Mouse (Mus musculus) hindbrain, embryonic 13.5 days (tissue): ENCODE results near the gene Myo5a. TPM values are rescaled to one million over a fixed set of nuclear protein-coding genes. Genes with fewer than 3 reads are reported as not detected.

Experiments used
- ATAC-seq: fragments of 200-750 bp; cut with Nextera tagmentation; 2 replicates; pipeline ENCODE4 v1.8.0; 2017; ENCODE audit warnings: moderate TSS enrichment; ENCODE audit not compliant: low FRiP score
- H3K27ac ChIP-seq: fragments of 300-500 bp; sonication (generic); 2 replicates; pipeline ENCODE4 v1.5.1; 2015; ENCODE audit warnings: inconsistent platforms, mild to moderate bottlenecking, moderate library complexity
- H3K27me3 ChIP-seq: fragments of 300-500 bp; sonication (generic); 2 replicates; pipeline ENCODE4 v1.6.1; 2015; ENCODE audit warnings: mild to moderate bottlenecking, inconsistent platforms
- H3K36me3 ChIP-seq: fragments of 300-500 bp; sonication (generic); 2 replicates; pipeline ENCODE4 v1.6.1; 2015; ENCODE audit warnings: mild to moderate bottlenecking, inconsistent platforms
- H3K4me1 ChIP-seq: fragments of 300-500 bp; sonication (generic); replicated peaks from 2 replicates; pipeline ENCODE4 v1.6.1; 2015; ENCODE audit warnings: inconsistent platforms
- H3K4me2 ChIP-seq: fragments of 300-500 bp; sonication (generic); 2 replicates; pipeline ENCODE4 v1.6.1; 2015; ENCODE audit warnings: inconsistent platforms, mild to moderate bottlenecking, moderate library complexity
- H3K4me3 ChIP-seq: fragments of 300-500 bp; sonication (generic); 2 replicates; pipeline ENCODE4 v1.5.1; 2015; ENCODE audit warnings: mild to moderate bottlenecking, inconsistent platforms
- H3K9ac ChIP-seq: fragments of 300-500 bp; sonication (generic); 2 replicates; pipeline ENCODE4 v1.6.1; 2015; ENCODE audit warnings: mild to moderate bottlenecking, inconsistent platforms
- H3K9me3 ChIP-seq: fragments of 300-500 bp; sonication (generic); 2 replicates; pipeline ENCODE4 v1.6.1; 2016; ENCODE audit warnings: inconsistent platforms
- WGBS: fragments of 180-500 bp; shearing (Covaris S2); methylation state at CpG from one replicate; pipeline ENCODE4 v1.1.7; 2015; 5-methylcytosine and 5-hydroxymethylcytosine counted together
- polyA plus RNA-seq: library from polyadenylated mRNA; unstranded; fragments of >200 nt; fragmentation: Nextera tagmentation; extraction: Ambion mirVana; gene quantifications from 2 replicates; pipeline ENCODE4 v1.2.1, GENCODE M21; 2015

The Myo5a gene
- polyA plus RNA-seq, 1 experiment from 2014 or later: 30.0 TPM

DNA sequence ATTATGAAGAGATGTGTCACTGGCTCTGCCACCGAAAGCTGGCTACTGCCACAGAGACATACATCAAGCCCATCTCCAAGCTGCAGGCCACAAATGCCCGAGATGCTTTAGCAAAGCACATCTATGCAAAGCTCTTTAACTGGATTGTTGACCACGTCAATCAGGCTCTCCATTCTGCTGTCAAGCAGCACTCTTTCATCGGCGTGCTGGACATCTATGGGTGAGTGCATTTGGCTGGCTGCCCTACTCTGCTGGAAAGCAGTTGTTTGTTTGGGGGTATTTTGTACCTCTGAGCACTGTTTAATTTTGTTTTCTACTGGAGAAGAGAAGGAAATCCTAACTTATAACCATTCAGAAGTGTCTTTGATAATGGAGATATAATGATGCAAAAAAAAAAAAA, 76.1 kb downstream of the Myo5a start:
- no peaks in the 10 kb centered on the region for H3K27me3 ChIP-seq
- no peak overlapping the region for H3K4me3 ChIP-seq
- no peak overlapping the region for H3K4me2 ChIP-seq
- no peak for ATAC-seq
- no peak overlapping the region for H3K9ac ChIP-seq
- 49% methylated on average over 5 of the region's 5 CpGs for WGBS
- peaks cover 54% of the 10 kb centered on the region for H3K36me3 ChIP-seq
- no peak overlapping the region for H3K27ac ChIP-seq
- no peaks in the 10 kb centered on the region for H3K9me3 ChIP-seq
- H3K4me1 ChIP-seq: 0 out of 2 replicates have a peak, but pooled peaks cover 4% of the 10 kb centered on the region

DNA sequence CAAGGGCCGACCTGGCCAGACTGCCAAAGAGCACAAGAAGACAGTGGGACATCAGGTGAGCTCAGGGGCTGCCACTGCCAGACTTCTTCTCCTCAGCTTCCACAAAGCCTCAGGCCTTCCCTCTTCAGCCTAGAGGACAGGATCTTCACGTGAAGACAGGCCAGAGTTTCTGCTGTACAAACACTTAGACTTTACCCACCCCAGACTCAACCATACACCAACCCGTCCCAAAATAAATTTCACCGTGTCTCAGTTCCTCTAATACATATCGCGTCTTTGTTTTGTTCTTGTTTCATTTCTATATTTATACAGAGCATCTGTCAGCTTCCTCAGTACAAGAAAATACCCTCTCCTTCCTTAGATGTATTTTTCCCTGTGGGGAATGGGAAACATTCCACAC, 89.7 kb downstream of the Myo5a start:
- ATAC-seq: no peak
- no peaks in the 10 kb centered on the region for H3K27me3 ChIP-seq

DNA sequence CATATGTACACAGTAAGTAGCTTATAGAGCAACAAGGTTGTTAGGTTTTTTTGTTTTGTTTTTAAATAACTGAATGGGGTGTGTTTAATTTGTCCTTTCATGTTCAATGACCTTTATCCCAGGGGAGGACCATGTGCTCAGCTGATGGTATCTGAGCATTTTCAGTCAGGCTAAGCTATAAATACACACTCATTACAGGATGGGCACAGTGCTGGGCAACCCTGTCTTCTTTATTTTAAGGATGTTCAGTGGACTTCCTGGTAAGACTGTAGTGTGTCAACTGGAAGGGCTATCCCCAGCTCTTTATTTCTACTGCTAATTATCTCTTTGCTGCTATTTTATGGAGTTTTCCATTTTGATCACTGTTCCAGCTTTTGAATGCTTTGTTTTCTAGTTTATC, 92.8 kb downstream of the Myo5a start:
- H3K9ac ChIP-seq: no peak overlapping the region
- H3K27ac ChIP-seq: no peak overlapping the region

More for the DNA sequence above, 89.7 kb downstream of the Myo5a start:
- WGBS: 92% methylated on average over 6 of the region's 6 CpGs
- Histone ChIP-seq H3K4me3 (no peak overlapping the region), H3K9me3 (no peaks in the 10 kb centered on the region), H3K27ac (no peak overlapping the region), H3K9ac (no peak overlapping the region), H3K4me2 (no peak overlapping the region), H3K4me1 (no peaks in the 10 kb centered on the region), H3K36me3 (peaks cover 53% of the 10 kb centered on the region)

DNA sequence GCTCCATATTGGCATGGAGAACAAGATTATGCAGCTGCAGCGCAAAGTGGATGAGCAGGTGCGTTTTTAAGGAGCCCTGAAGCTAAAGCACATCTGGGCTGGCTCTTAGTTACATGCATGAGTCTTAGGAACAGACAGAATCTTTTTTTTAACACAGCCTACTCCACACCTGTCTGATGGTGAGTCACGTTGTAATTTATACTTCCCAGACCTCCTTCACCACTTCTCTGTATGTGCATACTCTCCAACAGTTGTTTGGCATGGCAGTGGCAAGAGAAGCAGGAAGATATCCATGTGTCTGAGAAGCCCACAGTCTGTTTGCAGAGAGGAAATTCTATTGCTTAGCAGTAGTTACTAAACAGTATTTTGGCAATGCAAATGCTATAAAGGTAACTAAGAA, 100.9 kb downstream of the Myo5a start:
- Histone ChIP-seq H3K4me3 (no peak overlapping the region), H3K4me2 (no peak overlapping the region), H3K27me3 (no peaks in the 10 kb centered on the region), H3K27ac (no peak overlapping the region), H3K9ac (no peak overlapping the region), H3K9me3 (no peaks in the 10 kb centered on the region), H3K36me3 (peaks cover 73% of the 10 kb centered on the region), H3K4me1 (no peaks in the 10 kb centered on the region)
- ATAC-seq: no peak
- WGBS: 93% methylated on average over 3 of the region's 3 CpGs

More for the DNA sequence above, 92.8 kb downstream of the Myo5a start:
- no peak overlapping the region for H3K4me3 ChIP-seq
- no peak overlapping the region for H3K4me2 ChIP-seq
- H3K4me1 ChIP-seq: no peaks in the 10 kb centered on the region
- H3K27me3 ChIP-seq: no peaks in the 10 kb centered on the region
- H3K9me3 ChIP-seq: no peaks in the 10 kb centered on the region
- ATAC-seq: no peak
- H3K36me3 ChIP-seq: peaks cover 55% of the 10 kb centered on the region

DNA sequence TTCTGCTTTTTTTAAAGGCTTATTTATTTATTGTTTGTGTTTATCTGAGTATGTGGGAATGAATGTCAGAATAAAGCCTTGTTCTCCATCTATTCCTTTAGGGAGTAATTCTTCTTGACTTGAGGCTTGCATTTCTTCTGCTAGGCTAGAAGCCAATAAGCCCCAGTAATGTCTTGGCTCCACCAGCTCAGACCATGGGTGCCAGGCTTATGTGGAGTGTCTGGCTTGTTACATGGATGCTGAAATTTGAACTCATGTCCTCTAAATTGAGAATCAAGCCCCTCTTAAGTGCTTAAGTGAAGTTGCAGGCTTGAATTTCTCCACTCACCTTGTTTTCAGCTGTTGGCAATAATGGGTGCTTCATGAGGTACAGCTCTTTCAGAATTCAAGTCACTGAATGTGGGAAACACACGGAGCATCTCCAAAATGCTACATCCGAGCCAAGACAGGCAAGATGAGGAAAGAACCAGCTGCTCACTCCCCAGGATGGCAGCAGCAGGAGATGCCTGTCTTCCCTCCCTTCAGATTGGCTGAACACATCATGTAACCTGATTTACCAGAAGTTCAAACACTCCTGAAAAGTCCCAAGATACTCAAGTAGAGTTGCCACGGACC, 116.9 kb downstream of the Myo5a start:
- Histone ChIP-seq H3K9me3 (no peaks in the 10 kb centered on the region), H3K4me3 (no peak overlapping the region), H3K36me3 (peaks cover 73% of the 10 kb centered on the region), H3K9ac (no peak overlapping the region), H3K27me3 (no peaks in the 10 kb centered on the region), H3K4me2 (no peak overlapping the region), H3K4me1 (no peaks in the 10 kb centered on the region), H3K27ac (no peak overlapping the region)
- WGBS: 89% methylated on average over 3 of the region's 3 CpGs
- no peak for ATAC-seq

DNA sequence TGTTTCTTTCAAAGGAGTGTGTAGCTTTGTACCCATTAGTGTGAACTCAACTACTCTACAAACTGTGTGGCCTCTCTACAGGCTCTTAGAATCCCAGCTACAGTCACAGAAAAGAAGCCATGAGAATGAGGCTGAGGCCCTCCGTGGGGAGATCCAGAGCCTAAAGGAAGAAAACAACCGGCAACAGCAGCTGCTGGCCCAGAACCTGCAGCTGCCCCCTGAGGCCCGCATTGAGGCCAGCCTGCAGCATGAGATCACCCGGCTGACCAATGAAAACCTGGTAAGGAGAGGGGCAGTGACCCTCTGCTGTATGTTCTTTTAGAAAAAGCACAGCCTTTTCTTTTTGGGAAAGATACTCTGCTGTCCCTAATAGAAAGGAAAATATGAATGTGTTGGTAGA, 123.0 kb downstream of the Myo5a start:
- no peaks in the 10 kb centered on the region for H3K9me3 ChIP-seq
- no peaks in the 10 kb centered on the region; the same call in 1 of the 2 replicates for H3K4me1 ChIP-seq
- no peak for ATAC-seq
- no peak overlapping the region for H3K4me3 ChIP-seq
- no peak overlapping the region for H3K9ac ChIP-seq
- WGBS: 47% methylated on average over 4 of the region's 4 CpGs
- no peak overlapping the region for H3K4me2 ChIP-seq
- H3K36me3 ChIP-seq: peaks cover 49% of the 10 kb centered on the region
- H3K27me3 ChIP-seq: no peaks in the 10 kb centered on the region
- H3K27ac ChIP-seq: peak overlapping the region; percentile 26

DNA sequence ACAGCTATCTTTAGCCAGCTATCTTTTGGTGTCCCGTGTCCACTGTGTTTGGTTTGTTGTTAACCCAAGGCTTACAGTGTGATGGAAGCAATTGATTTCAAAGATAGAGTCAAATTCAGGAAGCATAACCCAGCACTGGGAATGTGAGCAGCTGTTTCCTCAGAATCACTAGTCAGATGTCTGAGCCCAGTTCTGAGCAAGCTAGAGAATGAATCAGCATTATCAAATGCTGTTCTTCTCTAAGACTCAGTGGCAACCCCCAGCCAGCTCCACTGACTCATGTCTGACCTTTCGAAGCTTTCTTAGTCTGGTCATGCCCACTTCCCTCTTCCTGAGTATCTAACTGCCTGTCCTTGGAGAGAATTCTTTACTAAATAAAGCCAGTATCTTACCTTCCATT, 125.5 kb downstream of the Myo5a start:
- H3K4me1 ChIP-seq: no peaks in the 10 kb centered on the region; the same call in 1 of the 2 replicates
- peaks cover 44% of the 10 kb centered on the region for H3K36me3 ChIP-seq
- H3K9ac ChIP-seq: no peak overlapping the region
- H3K4me2 ChIP-seq: no peak overlapping the region
- no peaks in the 10 kb centered on the region for H3K27me3 ChIP-seq
- ATAC-seq: no peak
- H3K27ac ChIP-seq: no peak overlapping the region
- H3K9me3 ChIP-seq: no peaks in the 10 kb centered on the region
- H3K4me3 ChIP-seq: no peak overlapping the region
- 67% methylated on average over 2 of the region's 2 CpGs for WGBS

DNA sequence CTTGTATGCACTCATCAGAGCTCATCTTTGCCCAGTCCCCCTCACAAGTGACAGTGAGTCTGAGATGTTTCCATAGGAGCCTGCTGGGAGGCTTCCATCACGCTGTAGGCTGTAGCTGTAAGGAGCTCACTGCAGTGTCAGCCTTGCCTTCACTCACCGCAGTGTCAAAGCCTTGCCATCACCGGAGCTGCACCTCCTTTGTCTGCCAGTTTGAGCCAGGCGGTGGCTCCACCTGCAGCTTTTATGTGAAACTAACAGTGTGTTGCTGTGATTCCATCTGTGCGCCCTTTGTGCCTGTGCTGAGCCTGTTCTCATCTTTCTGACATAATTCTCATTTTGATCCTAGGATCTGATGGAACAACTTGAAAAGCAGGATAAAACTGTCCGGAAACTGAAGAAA, 126.5 kb downstream of the Myo5a start:
- Histone ChIP-seq H3K36me3 (peaks cover 51% of the 10 kb centered on the region), H3K4me3 (no peak overlapping the region), H3K27me3 (no peaks in the 10 kb centered on the region), H3K27ac (peak overlapping the region; percentile 60; the same call in 1 of the 2 replicates), H3K4me2 (no peak overlapping the region), H3K4me1 (no peaks in the 10 kb centered on the region; the same call in 1 of the 2 replicates), H3K9ac (no peak overlapping the region), H3K9me3 (no peaks in the 10 kb centered on the region)
- no peak for ATAC-seq
- 52% methylated on average over 6 of the region's 6 CpGs for WGBS

DNA sequence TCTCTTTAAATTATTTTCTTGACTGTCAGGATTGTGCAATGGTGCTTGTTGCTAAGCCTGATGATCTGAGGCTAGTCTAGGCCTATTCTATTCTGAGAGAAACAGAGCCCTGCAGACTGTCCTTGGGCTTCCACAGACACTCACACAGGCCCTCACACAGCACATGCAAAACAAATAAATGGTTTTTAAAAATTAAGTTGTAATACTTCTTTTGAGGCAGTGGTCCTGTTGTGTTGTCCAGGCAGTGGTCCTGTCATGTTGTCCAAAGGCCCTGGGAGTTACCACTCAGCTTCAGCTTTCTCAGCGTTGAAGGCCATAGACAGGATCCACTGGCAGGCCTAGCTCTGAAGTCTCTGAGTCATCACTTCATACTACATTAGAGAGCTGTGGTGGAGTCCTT, 130.7 kb downstream of the Myo5a start:
- WGBS: 97% methylated on average over 1 of the region's 1 CpGs
- no peak for ATAC-seq
- no peaks in the 10 kb centered on the region for H3K9me3 ChIP-seq

DNA sequence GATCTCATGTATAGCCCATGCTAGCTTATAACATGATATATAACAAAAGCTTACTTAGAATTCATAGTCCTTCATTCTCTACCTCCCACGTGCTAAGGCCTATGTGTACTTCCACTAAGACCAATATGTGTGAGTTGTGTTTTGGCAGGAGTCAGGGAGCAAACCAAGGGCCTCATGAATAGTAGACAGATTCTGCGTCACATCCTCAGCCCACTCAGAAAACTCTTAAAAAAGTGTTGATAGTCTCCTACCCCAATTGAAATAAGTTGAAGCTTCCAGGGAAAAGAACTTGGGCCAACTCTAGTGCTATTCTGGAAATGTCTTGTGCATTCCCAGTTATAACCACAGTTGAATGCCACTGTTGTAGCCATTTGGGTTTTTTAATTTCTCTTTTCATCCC, 131.2 kb downstream of the Myo5a start:
- ATAC-seq: no peak
- H3K36me3 ChIP-seq: peaks cover 68% of the 10 kb centered on the region

More for the DNA sequence above, 130.7 kb downstream of the Myo5a start:
- Histone ChIP-seq H3K4me1 (no peaks in the 10 kb centered on the region), H3K36me3 (peaks cover 68% of the 10 kb centered on the region), H3K9ac (no peak overlapping the region), H3K4me2 (no peak overlapping the region), H3K27me3 (no peaks in the 10 kb centered on the region), H3K27ac (no peak overlapping the region), H3K4me3 (no peak overlapping the region)

DNA sequence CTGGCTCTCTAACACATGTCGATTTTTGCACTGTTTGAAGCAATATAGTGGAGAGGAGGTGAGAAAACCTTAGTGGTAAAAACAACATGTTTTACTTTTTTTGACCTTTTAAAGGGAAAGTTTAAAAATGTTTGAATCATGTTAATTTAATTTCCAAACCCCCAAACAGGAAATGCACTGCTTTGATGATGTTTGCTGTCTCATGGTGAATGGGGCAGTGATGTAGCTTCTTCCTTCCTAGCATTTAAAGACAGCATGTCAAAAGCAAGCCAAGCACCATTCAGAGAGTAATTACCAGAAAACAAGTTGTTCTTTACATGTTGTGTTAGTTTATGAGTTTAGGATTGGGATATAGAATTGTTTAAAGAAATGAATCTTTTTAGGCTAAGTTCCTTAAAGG, 138.4 kb downstream of the Myo5a start:
- Histone ChIP-seq H3K27ac (no peak overlapping the region), H3K36me3 (peaks cover 62% of the 10 kb centered on the region), H3K4me1 (no peaks in the 10 kb centered on the region), H3K27me3 (no peaks in the 10 kb centered on the region), H3K9ac (no peak overlapping the region), H3K4me2 (no peak overlapping the region), H3K4me3 (no peak overlapping the region), H3K9me3 (no peaks in the 10 kb centered on the region)
- WGBS: 80% methylated on average over 1 of the region's 1 CpGs
- no peak for ATAC-seq

More for the DNA sequence above, 131.2 kb downstream of the Myo5a start:
- WGBS: 99% methylated on average over 2 of the region's 2 CpGs
- Histone ChIP-seq H3K27ac (no peak overlapping the region), H3K27me3 (no peaks in the 10 kb centered on the region), H3K9ac (no peak overlapping the region), H3K9me3 (no peaks in the 10 kb centered on the region), H3K4me1 (no peaks in the 10 kb centered on the region), H3K4me2 (no peak overlapping the region), H3K4me3 (no peak overlapping the region)

DNA sequence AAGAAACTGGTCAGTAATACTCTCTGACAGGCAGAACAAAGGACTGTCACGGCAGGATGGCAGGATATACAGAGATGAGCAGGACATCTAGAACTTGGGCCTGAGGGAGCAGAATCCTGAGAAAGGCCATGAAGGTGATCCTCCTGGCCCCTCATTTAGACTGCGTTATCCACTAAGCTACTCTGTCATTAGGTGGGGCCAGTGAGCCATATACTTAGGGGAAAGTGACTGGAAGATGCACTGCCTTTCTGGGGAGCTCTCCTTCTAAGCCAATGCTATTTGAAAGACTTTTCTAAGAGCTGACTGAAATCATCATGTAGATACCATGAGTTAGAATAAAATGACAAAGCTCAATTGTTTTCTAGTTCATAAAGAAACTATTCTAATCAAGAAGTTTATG, 139.5 kb downstream of the Myo5a start:
- Histone ChIP-seq H3K27ac (no peak overlapping the region), H3K4me2 (no peak overlapping the region), H3K36me3 (peaks cover 61% of the 10 kb centered on the region), H3K9ac (no peak overlapping the region), H3K27me3 (no peaks in the 10 kb centered on the region), H3K4me1 (no peaks in the 10 kb centered on the region), H3K9me3 (no peaks in the 10 kb centered on the region), H3K4me3 (no peak overlapping the region)
- WGBS: 65% methylated on average over 2 of the region's 2 CpGs
- ATAC-seq: no peak

DNA sequence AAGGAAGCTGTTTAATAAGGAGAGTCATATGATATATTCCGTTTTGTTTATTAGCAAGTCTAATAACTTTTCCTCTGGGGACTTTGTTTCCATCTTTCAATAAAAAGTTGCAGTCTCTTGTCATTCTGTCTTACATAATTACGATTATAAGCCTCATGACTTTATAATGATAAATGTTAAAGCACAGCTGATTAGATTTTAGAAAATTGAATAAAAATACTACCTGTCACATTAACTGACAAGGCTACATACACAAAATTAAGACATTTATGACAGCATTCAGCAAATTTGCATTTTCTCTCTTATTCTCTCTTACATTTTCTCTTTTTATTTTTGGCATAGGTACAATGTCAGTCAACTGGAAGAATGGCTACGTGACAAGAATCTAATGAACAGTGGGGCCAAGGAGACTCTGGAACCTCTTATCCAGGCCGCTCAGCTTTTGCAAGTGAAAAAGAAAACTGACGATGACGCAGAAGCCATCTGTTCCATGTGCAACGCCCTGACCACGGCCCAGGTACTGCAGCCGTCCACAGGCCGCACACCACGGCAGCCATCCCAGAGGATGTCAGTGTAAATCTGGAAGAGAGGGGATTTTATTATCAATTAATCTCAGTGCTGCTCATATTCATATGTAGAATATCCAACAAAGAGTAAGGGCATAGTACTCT, 144.1 kb downstream of the Myo5a start:
- no peak for ATAC-seq

More for the DNA sequence above, 144.1 kb downstream of the Myo5a start:
- 87% methylated on average over 11 of the region's 11 CpGs for WGBS
- Histone ChIP-seq H3K9me3 (no peaks in the 10 kb centered on the region), H3K4me3 (no peak overlapping the region), H3K4me2 (no peak overlapping the region), H3K27ac (no peak overlapping the region), H3K36me3 (peaks cover 72% of the 10 kb centered on the region), H3K27me3 (no peaks in the 10 kb centered on the region), H3K9ac (no peak overlapping the region), H3K4me1 (no peaks in the 10 kb centered on the region)
